Mouse (Mus musculus) mouse trophoblast stem cell (cell line): Measurements from ENCODE around the gene Cep63.

Source experiments
- in situ Hi-C, 2 experiments: fragments of 300-500 bp; cut with MseI, MboI; formaldehyde crosslinking; loops; 2 replicates in 1 of 2; 3 replicates in 1 of 2; pipeline ENCODE4 v1.15.1; 2025

Cep63 gene

DNA sequence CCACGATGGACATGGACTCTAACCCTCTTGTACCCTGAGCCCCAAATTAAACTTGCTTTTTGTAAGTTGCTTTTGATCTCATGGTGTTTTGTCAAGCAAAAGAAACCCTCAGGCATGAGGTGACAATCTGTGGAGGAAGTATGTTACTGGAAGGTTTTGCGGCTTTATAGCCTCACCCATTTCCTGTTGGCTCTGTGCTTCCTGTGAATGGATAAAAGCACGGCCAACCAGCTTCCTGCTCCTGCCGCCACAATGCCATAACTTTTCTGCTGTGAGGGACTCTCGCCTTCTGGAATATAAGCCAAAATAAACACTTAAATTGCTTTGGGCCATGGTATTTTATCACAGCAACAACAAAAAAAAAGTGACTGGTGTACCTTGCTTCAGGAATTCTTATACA lies 48.9 kb downstream of the Cep63 start:
- in situ Hi-C loops, result no loop called here

- in situ Hi-C loops, result no loop called here
Measured at GRCm38 (mm10) chr9:102572888-102573287, 53.4 kb downstream of the Cep63 start.

- in situ Hi-C loops, result no loop called here
Measured at GRCm38 (mm10) chr9:102558463-102558862, 67.9 kb downstream of the Cep63 start.

DNA sequence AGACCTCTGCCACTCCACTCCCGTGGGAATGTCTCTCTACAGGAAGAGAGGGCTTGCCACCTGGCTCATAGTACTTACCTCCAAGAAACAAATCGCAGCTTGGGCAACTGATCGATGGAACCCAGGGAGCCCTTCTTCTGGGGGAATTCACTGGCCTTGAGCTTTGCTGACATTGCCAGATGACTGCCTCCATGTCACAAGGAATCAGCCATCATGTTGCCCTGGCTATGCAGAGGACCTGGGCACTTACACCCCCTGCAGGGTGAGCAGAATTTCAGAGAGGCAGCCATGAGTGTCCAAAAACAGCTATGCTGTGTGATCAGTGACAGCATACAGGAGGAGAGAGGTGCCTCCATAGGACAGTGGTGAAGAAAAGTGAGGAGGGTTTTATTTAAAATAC lies 72.6 kb downstream of the Cep63 start:
- in situ Hi-C loops, result no loop called here

DNA sequence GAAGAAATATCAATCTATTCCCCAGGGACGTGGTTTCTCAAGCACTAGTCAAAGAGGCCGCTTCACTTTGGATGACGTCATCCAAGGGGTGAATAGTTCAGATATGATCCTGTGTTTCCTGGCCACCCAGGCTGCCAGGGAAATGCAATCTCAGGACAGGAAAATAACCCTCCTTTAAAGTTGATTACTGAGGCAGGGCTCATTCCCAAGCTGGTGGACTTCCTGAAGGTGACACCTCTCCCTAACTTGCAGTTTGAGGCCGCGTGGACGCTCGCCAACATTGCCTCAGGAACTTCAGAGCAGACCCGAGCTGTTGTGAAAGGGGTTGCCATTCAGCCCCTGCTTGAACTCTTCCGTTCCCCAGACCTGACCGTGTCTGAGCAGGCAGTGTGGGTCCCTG lies 74.6 kb downstream of the Cep63 start:
- in situ Hi-C loops, result no loop called here

GRCm38 (mm10) chr9:102549211-102549610 lies 77.1 kb downstream of the Cep63 start:
- in situ Hi-C loops, result no loop called here

- in situ Hi-C loops, result no loop called here
Measured at GRCm38 (mm10) chr9:102547028-102547354, 79.3 kb downstream of the Cep63 start.

GRCm38 (mm10) chr9:102546256-102547027 lies 79.9 kb downstream of the Cep63 start:
- in situ Hi-C loops, result no loop called here

DNA sequence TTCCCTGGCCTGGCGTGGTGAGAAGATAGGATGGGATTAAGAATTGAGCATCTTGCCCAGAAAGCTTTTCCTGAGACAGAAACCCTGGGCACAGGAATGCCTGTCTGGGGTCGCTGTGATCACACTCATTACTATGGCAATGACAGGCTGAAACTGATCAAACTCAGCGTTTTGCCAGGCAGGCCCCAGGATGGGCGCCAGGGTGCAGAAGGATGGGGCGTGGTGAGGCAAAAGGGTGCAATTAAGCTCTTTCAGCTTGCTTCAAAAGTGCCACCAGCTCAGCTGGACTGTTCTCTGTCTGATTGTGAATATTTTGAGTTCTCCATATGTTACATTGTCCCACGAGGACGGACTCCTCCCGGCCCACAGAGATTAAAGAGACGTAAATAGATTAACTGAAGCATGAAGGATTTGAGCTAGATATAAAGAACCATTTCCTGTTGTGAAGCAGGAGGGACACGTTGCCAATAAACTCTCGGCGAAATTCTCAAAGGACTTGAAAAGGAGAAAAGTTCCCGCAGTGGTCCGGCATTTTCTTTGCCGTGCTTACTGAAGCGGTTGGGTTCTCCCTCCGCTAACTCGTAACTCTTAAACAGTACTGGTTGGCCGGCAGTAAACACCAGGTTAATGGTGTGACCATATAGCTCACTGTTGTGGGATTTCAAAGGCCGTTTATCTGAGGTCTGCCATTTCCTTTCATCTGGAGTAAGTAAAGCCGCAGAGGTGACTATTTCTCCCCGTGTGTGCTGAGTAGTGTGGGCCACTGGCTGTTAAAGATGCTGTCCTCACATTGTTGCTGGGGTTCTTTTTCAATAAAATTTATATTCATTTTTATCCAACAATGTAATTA lies 80.7 kb downstream of the Cep63 start:
- in situ Hi-C loops, result no loop called here

- in situ Hi-C loops, result no loop called here
Measured at GRCm38 (mm10) chr9:102544773-102545366, 81.5 kb downstream of the Cep63 start.

GRCm38 (mm10) chr9:102544116-102544772 lies 82.1 kb downstream of the Cep63 start:
- in situ Hi-C loops, result no loop called here

DNA sequence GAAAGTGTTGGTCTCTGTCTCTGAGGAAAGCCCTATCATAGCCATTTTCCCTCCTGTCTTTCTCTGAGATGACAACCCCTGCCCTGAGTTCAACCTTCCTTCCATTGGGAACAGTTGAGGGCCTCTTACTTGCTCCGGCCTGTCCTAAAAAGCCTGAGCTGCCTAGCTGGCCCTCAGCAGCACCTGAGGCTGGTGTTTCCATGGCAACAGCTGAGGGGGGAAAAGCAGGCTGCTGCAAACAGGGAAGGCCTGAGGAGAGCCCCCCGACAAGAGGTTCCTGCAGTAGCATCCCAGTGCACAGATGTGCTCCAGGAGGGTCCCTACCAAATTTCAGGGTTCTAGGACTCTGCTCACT lies 82.6 kb downstream of the Cep63 start:
- in situ Hi-C loops, result no loop called here

GRCm38 (mm10) chr9:102542540-102542939 lies 83.8 kb downstream of the Cep63 start:
- in situ Hi-C loops, result no loop called here

GRCm38 (mm10) chr9:102541666-102542065 lies 84.7 kb downstream of the Cep63 start:
- in situ Hi-C loops, result no loop called here

GRCm38 (mm10) chr9:102539699-102540098 lies 86.6 kb downstream of the Cep63 start:
- in situ Hi-C loops, result no loop called here

- in situ Hi-C loops, result no loop called here
Measured at GRCm38 (mm10) chr9:102536968-102537367, 89.4 kb downstream of the Cep63 start.
